Mouse (Mus musculus) MEL (cell line): ENCODE measurements at regions not wholly inside any gene's neighbourhood (a gene's known extent, or its start where the extent isn't known, plus 50 kb on each side); places are given as distances from the start of the nearest gene placed in this dataset.

Source experiments
- CHD1 ChIP-seq: IDR thresholded peaks from 2 replicates; pipeline ENCODE4 v1.6.1; 2012; ENCODE audit warnings: low read depth, mild to moderate bottlenecking, inconsistent platforms, low read length, improper control_type of control experiment
- CHD2 ChIP-seq: IDR thresholded peaks from 2 replicates; pipeline ENCODE4 v1.6.1; 2011; ENCODE audit warnings: low read length, improper control_type of control experiment
- CTCF ChIP-seq, 3 experiments: IDR thresholded peaks in 2 of 3; conservative IDR thresholded peaks in 1 of 3; 2 replicates each; pipeline ENCODE4 v1.5.1; 2011 to 2012; ENCODE audit warnings: low read length in 3 of 3, low read depth in 2 of 3, mild to moderate bottlenecking in 2 of 3, improper control_type of control experiment in 1 of 3, inconsistent platforms in 1 of 3, mixed read lengths in 1 of 3, moderate library complexity in 1 of 3; ENCODE audit not compliant: control insufficient read depth in 1 of 3, insufficient read depth in 1 of 3, poor library complexity in 1 of 3, severe bottlenecking in 1 of 3
- GABPA ChIP-seq: IDR thresholded peaks from 2 replicates; pipeline ENCODE4 v1.6.1; 2012; ENCODE audit warnings: low read depth, mild to moderate bottlenecking, inconsistent platforms, low read length, improper control_type of control experiment, moderate library complexity
- GATA1 ChIP-seq: IDR thresholded peaks from 2 replicates; pipeline ENCODE4 v1.6.1; 2011; ENCODE audit warnings: low read depth, low read length, improper control_type of control experiment
- MAX ChIP-seq: IDR thresholded peaks from 2 replicates; pipeline ENCODE4 v1.6.1; 2011; ENCODE audit warnings: low read length, improper control_type of control experiment
- MYB ChIP-seq: IDR thresholded peaks from 2 replicates; pipeline ENCODE4 v1.6.1; 2011; ENCODE audit warnings: mild to moderate bottlenecking, low read depth, low read length, improper control_type of control experiment
- NRF1 ChIP-seq: IDR thresholded peaks from 2 replicates; pipeline ENCODE4 v1.6.1; 2014; ENCODE audit warnings: low read depth, mild to moderate bottlenecking, inconsistent platforms, low read length, improper control_type of control experiment, moderate library complexity; ENCODE audit not compliant: poor library complexity, insufficient read depth, severe bottlenecking
- TAL1 ChIP-seq: IDR thresholded peaks from 2 replicates; pipeline ENCODE4 v1.6.1; 2012; ENCODE audit warnings: mild to moderate bottlenecking, inconsistent platforms, low read length, moderate library complexity, mixed read lengths
- TCF12 ChIP-seq: IDR thresholded peaks from 2 replicates; pipeline ENCODE4 v1.6.1; 2014; ENCODE audit warnings: low read depth, mild to moderate bottlenecking, inconsistent platforms, low read length, improper control_type of control experiment, moderate library complexity
- UBTF ChIP-seq: IDR thresholded peaks from 2 replicates; pipeline ENCODE4 v1.6.1; 2012; ENCODE audit warnings: low read depth, mild to moderate bottlenecking, inconsistent platforms, low read length, improper control_type of control experiment, moderate library complexity, borderline replicate concordance; ENCODE audit not compliant: insufficient read depth
- USF1 ChIP-seq: IDR thresholded peaks from 2 replicates; pipeline ENCODE4 v1.6.1; 2014; ENCODE audit warnings: low read depth, mild to moderate bottlenecking, inconsistent platforms, low read length, improper control_type of control experiment, moderate library complexity
- ZMIZ1 ChIP-seq: IDR thresholded peaks from 2 replicates; pipeline ENCODE4 v1.6.1; 2012; ENCODE audit warnings: low read depth, mild to moderate bottlenecking, inconsistent platforms, low read length, improper control_type of control experiment, moderate library complexity
- ZNF384 ChIP-seq: IDR thresholded peaks from 2 replicates; pipeline ENCODE4 v1.6.1; 2012; ENCODE audit warnings: low read depth, mild to moderate bottlenecking, inconsistent platforms, low read length, improper control_type of control experiment

GRCm38 (mm10) chr5:52057261-52057660 lies 133.1 kb downstream of the Dhx15 start:
- no peak for TF ChIP-seq GABPA
- TF ChIP-seq ZMIZ1: no peak
- TF ChIP-seq ZNF384: no peak
- no peak for TF ChIP-seq CHD2
- no peak for TF ChIP-seq TCF12
- TF ChIP-seq MAX: no peak
- no peak for TF ChIP-seq CTCF (IDR thresholded peaks at IDR 0.05 in 2 of 3, conservative IDR thresholded peaks at IDR 0.05 in 1 of 3; ENCODE audit: control insufficient read depth in 1 of 3, insufficient read depth in 1 of 3, low read depth in 2 of 3, low read length in 3 of 3, poor library complexity in 1 of 3, severe bottlenecking in 1 of 3)
- TF ChIP-seq NRF1: no peak
- no peak for TF ChIP-seq UBTF
- TF ChIP-seq USF1: no peak
- TF ChIP-seq CHD1: no peak
- no peak for TF ChIP-seq GATA1
- TF ChIP-seq TAL1: no peak
- no peak for TF ChIP-seq MYB
